8 mouse cellular contexts compared by ENCODE assay signal in genomic region chr3:32364195-32364594, GRCm38 (mm10). TPM values are rescaled to one million over a fixed set of nuclear protein-coding genes. Genes with fewer than 3 reads are reported as not detected.
A peak's percentile ranks its signal among the peaks of the same experiment; 100 is the strongest.
DNase-seq lines count a peak whose midpoint lies in the region; ATAC-seq and TF ChIP-seq lines count a peak whose summit lies in the region.

No protein-coding gene starts in this region.

- ATAC-seq in heart, embryonic 11.5 days (replicated peaks; ENCODE audit: insufficient number of reproducible peaks, low FRiP score, low TSS enrichment): no peak
- no peak for ATAC-seq in embryonic facial prominence, embryonic 14.5 days (ENCODE audit: low read depth)
- ATAC-seq in limb, embryonic 13.5 days (ENCODE audit: low FRiP score, low read depth): no peak

- no peak overlapping the region for H3K9ac ChIP-seq in heart, embryonic 11.5 days (ENCODE audit: low read depth, low read length)
- 0 out of 2 replicates have a peak overlapping the region, but pooled peaks have one; percentile 28 for H3K9ac ChIP-seq in embryonic facial prominence, embryonic 14.5 days (ENCODE audit: low read depth, low read length)
- H3K9ac ChIP-seq in limb, embryonic 13.5 days: no peak overlapping the region

- H3K4me1 ChIP-seq in heart, embryonic 11.5 days (ENCODE audit: control insufficient read depth, insufficient read depth, low read length): peaks cover 10% of the 10 kb centered on the region
- peaks cover 3% of the 10 kb centered on the region for H3K4me1 ChIP-seq in embryonic facial prominence, embryonic 14.5 days (ENCODE audit: control insufficient read depth, insufficient read depth, low read length)
- peaks cover 34% of the 10 kb centered on the region for H3K4me1 ChIP-seq in limb, embryonic 13.5 days

- no peaks in the 10 kb centered on the region; the same call in 1 of the 2 replicates for H3K27me3 ChIP-seq in heart, embryonic 11.5 days (ENCODE audit: control insufficient read depth, insufficient read depth, low read length)
- no peaks in the 10 kb centered on the region for H3K27me3 ChIP-seq in C2C12 (ENCODE audit: control insufficient read depth, insufficient read depth, insufficient read length)
- no peaks in the 10 kb centered on the region for H3K27me3 ChIP-seq in embryonic facial prominence, embryonic 14.5 days (replicated peaks; ENCODE audit: control insufficient read depth, insufficient read depth, low read length)
- no peaks in the 10 kb centered on the region for H3K27me3 ChIP-seq in limb, embryonic 13.5 days

- 0 out of 2 replicates have a peak overlapping the region, but pooled peaks have one; percentile 31 for H3K4me2 ChIP-seq in heart, embryonic 11.5 days
- peak overlapping the region; percentile 85; the same call in 1 of the 2 replicates for H3K4me2 ChIP-seq in embryonic facial prominence, embryonic 14.5 days (ENCODE audit: low read depth, low read length)
- peak overlapping the region; percentile 83 for H3K4me2 ChIP-seq in limb, embryonic 13.5 days (replicated peaks)

- DNase-seq in heart, postnatal 14 days: no peak
- no peak for DNase-seq in embryonic facial prominence, embryonic 14.5 days (ENCODE audit: low spot score)
- DNase-seq in layer of hippocampus, adult 9-11 months: no peak
- DNase-seq in thymus, postnatal 14 days: no peak
- DNase-seq in layer of hippocampus, adult 8-10 months (ENCODE audit: low spot score in 2 of 2): no peak

- no peak overlapping the region for H3K27ac ChIP-seq in heart, embryonic 11.5 days (ENCODE audit: low read depth, low read length)
- no peak overlapping the region for H3K27ac ChIP-seq in embryonic facial prominence, embryonic 14.5 days (replicated peaks; ENCODE audit: low read depth, low read length)
- H3K27ac ChIP-seq in limb, embryonic 13.5 days: no peak overlapping the region

- peaks cover 62% of the 10 kb centered on the region for H3K79me2 ChIP-seq in C2C12 (ENCODE audit: control insufficient read depth, insufficient read depth)

- intact Hi-C loops in heart, postnatal 14 days (cut with DNase I): no loop called here

- H3K36me3 ChIP-seq in heart, embryonic 11.5 days (ENCODE audit: control insufficient read depth, insufficient read depth, low read length): no peaks in the 10 kb centered on the region
- peaks cover 21% of the 10 kb centered on the region for H3K36me3 ChIP-seq in C2C12 (ENCODE audit: control insufficient read depth, insufficient read depth)
- no peaks in the 10 kb centered on the region for H3K36me3 ChIP-seq in embryonic facial prominence, embryonic 14.5 days (ENCODE audit: control insufficient read depth, insufficient read depth, low read length)
- no peaks in the 10 kb centered on the region for H3K36me3 ChIP-seq in limb, embryonic 13.5 days

- WGBS in heart, embryonic 11.5 days (ENCODE audit: insufficient replicate concordance): 64% methylated on average over 4 of the region's 4 CpGs
- 44% methylated on average over 4 of the region's 4 CpGs for whole genome bisulfite sequencing in embryonic facial prominence, embryonic 14.5 days
- 51% methylated on average over 4 of the region's 4 CpGs for WGBS in limb, embryonic 13.5 days

- H3K4me3 ChIP-seq in heart, embryonic 11.5 days (ENCODE audit: low read depth, low read length): no peak overlapping the region
- H3K4me3 ChIP-seq in C2C12 (ENCODE audit: insufficient read depth, poor library complexity, severe bottlenecking): peak overlapping the region; percentile 58
- H3K4me3 ChIP-seq in embryonic facial prominence, embryonic 14.5 days (ENCODE audit: low read depth, low read length): no peak overlapping the region; the same call in 1 of the 2 replicates
- H3K4me3 ChIP-seq in limb, embryonic 13.5 days: no peak overlapping the region

- peak overlapping the region; percentile 57 for H3ac ChIP-seq in C2C12 (ENCODE audit: control insufficient read depth, insufficient read length, low read depth)

- no peak for TF ChIP-seq CTCF in C2C12 (IDR thresholded peaks at IDR 0.05; ENCODE audit: control insufficient read depth, insufficient read depth, insufficient read length)

- H3K9me3 ChIP-seq in heart, embryonic 11.5 days (replicated peaks; ENCODE audit: control insufficient read depth, low read length): no peaks in the 10 kb centered on the region
- H3K9me3 ChIP-seq in embryonic facial prominence, embryonic 14.5 days (ENCODE audit: control insufficient read depth, low read length): no peaks in the 10 kb centered on the region
- no peaks in the 10 kb centered on the region for H3K9me3 ChIP-seq in limb, embryonic 13.5 days

- H3K79me3 ChIP-seq in C2C12 (ENCODE audit: low read depth): peaks cover 51% of the 10 kb centered on the region

TF ChIP-seq in C2C12, 6 proteins besides CTCF, POLR2A, EP300 and RAD21:
- TF ChIP-seq USF1 (IDR thresholded peaks at IDR 0.05; ENCODE audit: low read depth) (no peak), MYOG (IDR thresholded peaks at IDR 0.05; ENCODE audit: control insufficient read depth, extremely low read depth, insufficient read length) (no peak), CEBPB (IDR thresholded peaks at IDR 0.05; ENCODE audit: low read depth) (no peak), MAX (IDR thresholded peaks at IDR 0.05) (peak; percentile 94)

RNA-seq across cellular contexts. Expression of gene Zmat3, which starts 1.6 kb away (rescaled TPM):
- 5.3 and 5.8 TPM in 2 replicates for polyA plus RNA-seq in heart, embryonic 11.5 days (2014; fragmentation: Nextera tagmentation; extraction: Ambion mirVana)
- total RNA-seq in heart, postnatal 14 days (2021): 1 to 10 TPM; 8.4 to 9.7 TPM
- polyA plus RNA-seq in C2C12 (2012; fragmentation: generic; extraction: Trizol): 14.7 TPM
- 6.2 and 7.1 TPM in 2 replicates for polyA plus RNA-seq in embryonic facial prominence, embryonic 14.5 days (2014; fragmentation: Nextera tagmentation; extraction: Ambion mirVana)
- polyA plus RNA-seq in limb, embryonic 13.5 days (2015; fragmentation: Nextera tagmentation; extraction: Ambion mirVana): 5.5 and 5.7 TPM in 2 replicates
- total RNA-seq in layer of hippocampus, adult 8-10 months (2022): 10 to 100 TPM; 56.5 to 67.2 (median 59.4) TPM

RNA-seq across cellular contexts. Expression of gene Pik3ca, which starts 33.3 kb away (rescaled TPM):
- polyA plus RNA-seq in heart, embryonic 11.5 days (2014; fragmentation: Nextera tagmentation; extraction: Ambion mirVana): 10.1 and 12.0 TPM in 2 replicates
- total RNA-seq in heart, postnatal 14 days (2021): 10 to 100 TPM; 45.4 to 46.2 TPM
- 8.6 TPM for polyA plus RNA-seq in C2C12 (2012; fragmentation: generic; extraction: Trizol)
- 13.8 and 15.5 TPM in 2 replicates for polyA plus RNA-seq in embryonic facial prominence, embryonic 14.5 days (2014; fragmentation: Nextera tagmentation; extraction: Ambion mirVana)
- polyA plus RNA-seq in limb, embryonic 13.5 days (2015; fragmentation: Nextera tagmentation; extraction: Ambion mirVana): 8.5 and 10.6 TPM in 2 replicates
- total RNA-seq in layer of hippocampus, adult 8-10 months (2022): 10 to 100 TPM; 38.7 to 55.6 (median 43.9) TPM

Comparison
In these comparisons a context has a peak if more than half of its experiments do, and no peak if none do; other contexts are left out.
1. H3K4me2 ChIP-seq: peak in every context shown above with its lines; median percentile 85 in embryonic facial prominence, embryonic 14.5 days; 83 in limb, embryonic 13.5 days; 31 in heart, embryonic 11.5 days.